In the genomic region with DNA sequence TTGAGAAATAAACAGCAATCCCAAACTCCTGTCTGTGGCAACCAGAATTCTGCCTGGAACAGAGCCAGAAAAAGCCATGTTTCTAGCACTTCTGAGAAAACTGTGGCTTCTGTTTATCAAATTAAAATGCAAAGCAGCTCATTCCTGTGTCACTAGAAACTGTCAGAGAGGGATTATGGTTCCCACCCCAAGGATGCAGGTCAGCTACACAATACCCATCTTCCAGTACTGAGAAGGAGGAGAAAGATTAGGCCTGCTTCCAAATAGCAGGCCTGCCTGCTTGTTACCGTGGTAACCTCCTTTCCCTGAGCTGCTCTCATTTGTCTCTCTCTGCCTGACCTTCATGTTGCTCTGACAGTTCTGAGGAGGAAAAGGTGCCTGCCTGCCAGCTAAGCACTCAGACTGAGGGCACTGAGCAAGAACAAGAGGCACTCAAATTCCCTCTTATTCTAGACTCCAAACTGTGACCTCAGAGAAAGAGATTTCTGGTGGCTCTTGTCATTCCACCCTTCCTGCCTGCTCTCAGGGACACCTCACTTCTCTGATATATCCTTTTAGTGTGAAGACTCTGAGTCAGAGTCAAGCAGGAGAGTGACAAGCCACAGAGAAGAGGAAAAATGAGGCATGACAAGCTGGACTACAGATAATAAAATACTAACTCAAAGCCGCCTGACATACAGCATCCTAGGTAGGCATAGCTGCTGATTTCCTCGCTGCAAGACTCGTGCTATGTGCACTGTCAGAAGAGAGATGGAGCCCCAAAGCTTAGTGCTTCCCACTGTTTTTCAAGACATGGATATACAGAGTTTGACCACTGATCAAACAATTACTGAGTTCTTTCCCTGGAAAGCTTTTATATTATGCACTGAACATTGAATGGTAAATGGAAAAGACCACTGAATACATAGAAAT, we compare ENCODE assay signal across 8 mouse cellular contexts.
DNase-seq lines count a peak whose midpoint lies in the region; TF ChIP-seq lines count a peak whose summit lies in the region.

No protein-coding gene starts in this region.

- peak overlapping the region; percentile 44; the same call in 1 of the 2 replicates for H3K27ac ChIP-seq in embryonic fibroblast, embryonic 13.5 days (ENCODE audit: insufficient read depth, low read length)

- peak; percentile 70 for DNase-seq in ovary, adult 18-20 months (ENCODE audit: low spot score)
- no peak for DNase-seq in ovary, postnatal 10 days (ENCODE audit: low spot score)
- peak; percentile 39 for DNase-seq in heart, postnatal 4 days
- DNase-seq in layer of hippocampus, adult 9-10 months (ENCODE audit: low spot score): peak; percentile 55
- DNase-seq in lung, postnatal 25 days (ENCODE audit: low spot score): peak; percentile 84
- peak; percentile 9 to 55 for DNase-seq in right cerebral cortex, postnatal 36 days (ENCODE audit: low spot score in 2 of 2)
- DNase-seq in thymus, postnatal 36 days: no peak

- no peak for TF ChIP-seq CTCF in embryonic fibroblast, embryonic 13.5 days (IDR thresholded peaks at IDR 0.05; ENCODE audit: borderline replicate concordance, insufficient read depth, low read length)

- H3K4me3 ChIP-seq in embryonic fibroblast, embryonic 13.5 days (ENCODE audit: insufficient read depth, low read length): no peak overlapping the region

- H3K4me1 ChIP-seq in embryonic fibroblast, embryonic 13.5 days (ENCODE audit: control insufficient read depth, insufficient read depth, low read length): peaks cover 9% of the 10 kb centered on the region

- TF ChIP-seq POLR2A in embryonic fibroblast, embryonic 13.5 days (IDR thresholded peaks at IDR 0.05; ENCODE audit: low read depth, low read length): no peak

Comparison
In these comparisons a context has a peak if more than half of its experiments do, and no peak if none do; other contexts are left out.
1. DNase-seq: peak in ovary, adult 18-20 months (single experiment), heart, postnatal 4 days (single experiment), layer of hippocampus, adult 9-10 months (single experiment), lung, postnatal 25 days (single experiment) and right cerebral cortex, postnatal 36 days (2 of 2); none in ovary, postnatal 10 days (single experiment) and thymus, postnatal 36 days (0 of 2).